Mouse (Mus musculus): ENCODE results near the gene Ttll4. TPM values are rescaled to one million over a fixed set of nuclear protein-coding genes. Genes with fewer than 3 reads are reported as not detected.

Gene Ttll4
- polyA plus RNA-seq, 1 experiment from 2014 or later, result 42.6 TPM

GRCm38 (mm10) chr1:74713859-74714730, 52.5 kb downstream of the Ttll4 start:
- WGBS, result 40% methylated on average over 12 of the region's 12 CpGs
- peak overlapping the region; percentile 85 for H3K27ac ChIP-seq (replicated peaks)
- H3K9me3 ChIP-seq (replicated peaks), result no peaks in the 10 kb centered on the region
- DNase-seq (ENCODE audit: low spot score), result no peak
- peaks cover 22% of the 10 kb centered on the region for H3K27me3 ChIP-seq (ENCODE audit: low read depth, poor library complexity, severe bottlenecking)
- H3K36me3 ChIP-seq, result no peaks in the 10 kb centered on the region
- peaks cover 20% of the 10 kb centered on the region for H3K4me1 ChIP-seq
- H3K4me3 ChIP-seq, result peak overlapping the region; percentile 70

DNA sequence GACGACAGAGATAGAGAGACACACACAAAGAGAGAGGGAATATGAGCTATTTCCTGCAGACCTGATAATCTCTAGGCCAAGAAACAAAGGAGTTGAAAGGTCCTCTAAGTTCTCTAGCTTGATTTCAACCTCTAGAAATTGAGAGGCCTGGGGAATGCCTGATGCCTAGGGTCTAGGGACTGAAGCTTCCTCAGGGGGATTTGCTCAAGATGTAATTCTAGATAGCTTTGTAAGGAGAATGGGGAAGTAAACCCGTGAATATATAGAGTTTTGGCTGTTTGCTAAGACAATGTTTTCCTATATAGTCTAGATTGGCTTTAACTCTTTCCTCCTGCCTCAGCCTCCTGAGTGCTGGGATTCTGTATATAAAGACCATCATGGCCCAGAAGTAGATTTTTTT, 53.4 kb downstream of the Ttll4 start:
- Histone ChIP-seq H3K4me1 (peaks cover 24% of the 10 kb centered on the region), H3K27me3 (ENCODE audit: low read depth, poor library complexity, severe bottlenecking) (peaks cover 22% of the 10 kb centered on the region), H3K9me3 (replicated peaks) (no peaks in the 10 kb centered on the region), H3K27ac (replicated peaks) (no peak overlapping the region), H3K36me3 (no peaks in the 10 kb centered on the region), H3K4me3 (no peak overlapping the region)
- DNase-seq (ENCODE audit: low spot score), result no peak
- 71% methylated on average over 2 of the region's 2 CpGs for WGBS

DNA sequence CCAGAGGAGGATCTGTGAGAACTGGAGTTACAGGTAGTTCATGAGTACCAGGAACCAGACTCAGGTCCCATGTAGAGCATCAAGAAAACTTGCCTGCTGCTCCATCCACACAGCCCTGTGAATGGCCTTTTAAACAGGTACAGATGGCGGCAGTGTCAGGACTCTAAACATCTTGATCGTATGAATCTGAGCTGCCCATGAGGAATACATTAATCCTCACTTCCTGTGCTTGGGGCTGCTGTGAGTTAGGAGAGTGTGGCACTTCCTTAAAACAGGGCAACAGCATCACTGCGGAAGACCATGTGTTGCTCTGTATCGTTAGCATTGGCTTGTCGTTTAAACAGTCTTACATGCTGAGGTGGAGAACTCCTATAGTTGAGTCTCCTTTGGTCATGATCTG, 53.9 kb downstream of the Ttll4 start:
- H3K4me1 ChIP-seq, result peaks cover 24% of the 10 kb centered on the region
- no peak overlapping the region for H3K27ac ChIP-seq (replicated peaks)
- no peaks in the 10 kb centered on the region for H3K9me3 ChIP-seq (replicated peaks)
- no peaks in the 10 kb centered on the region for H3K36me3 ChIP-seq
- H3K4me3 ChIP-seq, result no peak overlapping the region
- H3K27me3 ChIP-seq (ENCODE audit: low read depth, poor library complexity, severe bottlenecking), result peaks cover 22% of the 10 kb centered on the region
- DNase-seq (ENCODE audit: low spot score), result no peak
- 73% methylated on average over 5 of the region's 5 CpGs for WGBS

GRCm38 (mm10) chr1:74715886-74716285, 54.3 kb downstream of the Ttll4 start:
- no peak overlapping the region for H3K4me3 ChIP-seq
- no peak overlapping the region for H3K27ac ChIP-seq (replicated peaks)
- H3K36me3 ChIP-seq, result no peaks in the 10 kb centered on the region
- no peak for DNase-seq (ENCODE audit: low spot score)
- H3K4me1 ChIP-seq, result peaks cover 24% of the 10 kb centered on the region
- peaks cover 22% of the 10 kb centered on the region for H3K27me3 ChIP-seq (ENCODE audit: low read depth, poor library complexity, severe bottlenecking)
- no peaks in the 10 kb centered on the region for H3K9me3 ChIP-seq (replicated peaks)
- 94% methylated on average over 6 of the region's 6 CpGs for WGBS

- Histone ChIP-seq H3K27me3 (ENCODE audit: low read depth, poor library complexity, severe bottlenecking) (peaks cover 22% of the 10 kb centered on the region), H3K27ac (replicated peaks) (no peak overlapping the region), H3K36me3 (no peaks in the 10 kb centered on the region), H3K4me1 (peaks cover 19% of the 10 kb centered on the region), H3K4me3 (no peak overlapping the region), H3K9me3 (replicated peaks) (no peaks in the 10 kb centered on the region)
- no peak for DNase-seq (ENCODE audit: low spot score)
- 89% methylated on average over 8 of the region's 8 CpGs for WGBS
Observed at GRCm38 (mm10) chr1:74718113-74718512, 56.6 kb downstream of the Ttll4 start.

DNA sequence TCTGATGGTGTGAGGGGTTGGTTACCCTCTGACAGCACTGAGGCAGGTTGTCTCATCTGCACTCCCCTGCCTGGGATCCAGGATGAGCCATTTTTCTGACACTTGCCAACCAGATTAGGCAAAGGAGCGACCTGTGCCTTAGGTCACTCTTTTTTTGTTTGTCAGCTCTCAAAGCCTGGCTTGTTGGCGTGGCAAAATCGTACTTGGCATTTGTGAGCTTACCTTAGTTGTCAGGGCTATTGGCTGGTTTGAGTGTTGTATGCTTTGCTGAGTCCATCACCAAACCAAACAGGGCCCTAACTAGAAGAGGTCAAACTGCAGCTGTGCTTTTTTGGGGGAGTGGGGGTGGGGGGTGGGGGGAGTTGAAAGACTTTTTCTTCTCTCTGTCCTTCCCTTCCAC, 57.7 kb downstream of the Ttll4 start:
- 82% methylated on average over 3 of the region's 3 CpGs for WGBS
- no peak overlapping the region for H3K4me3 ChIP-seq
- peaks cover 11% of the 10 kb centered on the region for H3K27me3 ChIP-seq (ENCODE audit: low read depth, poor library complexity, severe bottlenecking)
- H3K9me3 ChIP-seq (replicated peaks), result no peaks in the 10 kb centered on the region
- H3K36me3 ChIP-seq, result no peaks in the 10 kb centered on the region
- no peak for DNase-seq (ENCODE audit: low spot score)
- no peak overlapping the region for H3K27ac ChIP-seq (replicated peaks)
- peaks cover 7% of the 10 kb centered on the region; the same call in 1 of the 2 replicates for H3K4me1 ChIP-seq

GRCm38 (mm10) chr1:74721657-74722056, 60.1 kb downstream of the Ttll4 start:
- DNase-seq (ENCODE audit: low spot score), result no peak
- WGBS, result 78% methylated on average over 6 of the region's 6 CpGs
- H3K27me3 ChIP-seq (ENCODE audit: low read depth, poor library complexity, severe bottlenecking), result no peaks in the 10 kb centered on the region
- H3K9me3 ChIP-seq (replicated peaks), result no peaks in the 10 kb centered on the region
- 0 out of 2 replicates have a peak, but pooled peaks cover 4% of the 10 kb centered on the region for H3K4me1 ChIP-seq
- H3K36me3 ChIP-seq, result no peaks in the 10 kb centered on the region
- H3K27ac ChIP-seq (replicated peaks), result no peak overlapping the region
- no peak overlapping the region for H3K4me3 ChIP-seq

DNA sequence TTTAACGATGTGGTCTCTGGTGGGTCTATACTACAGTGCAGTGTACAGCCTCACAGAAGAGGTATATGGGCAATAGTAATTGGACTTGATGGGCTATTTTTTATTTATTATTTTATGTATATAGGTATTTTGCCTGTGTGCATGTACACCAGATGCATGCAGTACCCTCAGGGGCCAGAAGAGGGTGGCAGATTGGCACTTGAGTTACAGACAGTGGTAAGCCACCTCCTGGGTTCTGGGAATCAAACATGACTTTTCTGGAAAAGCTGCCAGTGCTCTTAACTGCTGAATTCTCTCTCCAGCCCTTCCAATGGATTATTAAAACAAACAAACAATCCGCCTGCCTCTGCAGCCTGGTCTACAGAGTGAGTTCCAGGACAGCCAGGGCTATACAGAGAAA, 62.2 kb downstream of the Ttll4 start:
- DNase-seq (ENCODE audit: low spot score), result peak; percentile 28
- WGBS, result 79% methylated on average over 2 of the region's 2 CpGs
- no peak overlapping the region for H3K27ac ChIP-seq (replicated peaks)

GRCm38 (mm10) chr1:74726114-74726513, 64.6 kb downstream of the Ttll4 start:
- Histone ChIP-seq H3K36me3 (no peaks in the 10 kb centered on the region), H3K27ac (replicated peaks) (no peak overlapping the region), H3K27me3 (ENCODE audit: low read depth, poor library complexity, severe bottlenecking) (no peaks in the 10 kb centered on the region), H3K9me3 (replicated peaks) (no peaks in the 10 kb centered on the region), H3K4me1 (no peaks in the 10 kb centered on the region), H3K4me3 (no peak overlapping the region)
- 89% methylated on average over 5 of the region's 5 CpGs for WGBS
- DNase-seq (ENCODE audit: low spot score), result no peak

More for the DNA sequence above, 62.2 kb downstream of the Ttll4 start:
- Histone ChIP-seq H3K9me3 (replicated peaks) (no peaks in the 10 kb centered on the region), H3K4me3 (no peak overlapping the region), H3K36me3 (no peaks in the 10 kb centered on the region), H3K27me3 (ENCODE audit: low read depth, poor library complexity, severe bottlenecking) (no peaks in the 10 kb centered on the region), H3K4me1 (0 out of 2 replicates have a peak, but pooled peaks cover 4% of the 10 kb centered on the region)

DNA sequence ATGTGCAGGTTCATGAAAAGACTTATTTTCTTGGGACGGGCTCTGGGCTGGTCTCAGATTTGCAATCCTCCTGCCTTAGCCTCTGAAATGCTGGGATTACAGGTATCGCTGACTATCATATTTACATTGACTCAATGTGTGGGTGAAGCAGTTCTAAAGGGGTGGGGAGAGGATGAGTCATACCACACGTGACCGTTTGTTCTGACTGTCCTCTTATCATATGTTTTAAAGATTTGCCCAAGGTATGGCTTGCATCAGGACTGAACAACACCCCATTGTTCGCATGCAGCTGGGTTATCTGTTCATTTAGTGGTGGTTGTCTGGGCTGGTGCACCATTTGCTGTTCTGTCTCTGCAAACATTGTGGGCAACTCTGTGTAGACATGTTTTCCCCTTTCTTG, 65.1 kb downstream of the Ttll4 start:
- no peaks in the 10 kb centered on the region for H3K9me3 ChIP-seq (replicated peaks)
- H3K4me1 ChIP-seq, result no peaks in the 10 kb centered on the region
- no peak for DNase-seq (ENCODE audit: low spot score)
- no peak overlapping the region for H3K27ac ChIP-seq (replicated peaks)
- no peaks in the 10 kb centered on the region for H3K27me3 ChIP-seq (ENCODE audit: low read depth, poor library complexity, severe bottlenecking)
- no peaks in the 10 kb centered on the region for H3K36me3 ChIP-seq
- WGBS, result 88% methylated on average over 5 of the region's 5 CpGs
- H3K4me3 ChIP-seq, result no peak overlapping the region

DNA sequence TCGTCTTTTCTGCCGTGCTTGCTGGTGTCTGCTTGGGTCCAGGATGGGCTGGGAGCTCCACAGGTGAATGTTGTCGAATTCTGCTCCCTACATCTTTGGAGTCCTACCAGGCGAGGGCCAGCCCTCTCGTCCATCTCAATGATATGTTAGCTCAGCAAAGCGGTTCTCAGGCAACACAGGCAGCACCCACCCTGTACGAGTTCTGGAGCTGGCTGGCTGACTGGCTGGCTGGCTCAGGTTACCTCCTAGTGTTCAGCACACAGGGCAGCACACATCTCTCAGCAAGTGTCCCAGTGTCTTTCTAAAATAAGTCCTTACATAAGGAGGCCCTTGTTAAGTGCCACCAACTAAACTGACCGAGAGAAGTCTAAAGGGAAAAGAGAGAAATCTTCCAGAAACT, 66.9 kb downstream of the Ttll4 start:
- WGBS, result 80% methylated on average over 8 of the region's 8 CpGs
- Histone ChIP-seq H3K27me3 (ENCODE audit: low read depth, poor library complexity, severe bottlenecking) (no peaks in the 10 kb centered on the region), H3K9me3 (replicated peaks) (no peaks in the 10 kb centered on the region), H3K4me1 (no peaks in the 10 kb centered on the region), H3K4me3 (no peak overlapping the region), H3K36me3 (no peaks in the 10 kb centered on the region), H3K27ac (replicated peaks) (no peak overlapping the region)
- DNase-seq (ENCODE audit: low spot score), result no peak

DNA sequence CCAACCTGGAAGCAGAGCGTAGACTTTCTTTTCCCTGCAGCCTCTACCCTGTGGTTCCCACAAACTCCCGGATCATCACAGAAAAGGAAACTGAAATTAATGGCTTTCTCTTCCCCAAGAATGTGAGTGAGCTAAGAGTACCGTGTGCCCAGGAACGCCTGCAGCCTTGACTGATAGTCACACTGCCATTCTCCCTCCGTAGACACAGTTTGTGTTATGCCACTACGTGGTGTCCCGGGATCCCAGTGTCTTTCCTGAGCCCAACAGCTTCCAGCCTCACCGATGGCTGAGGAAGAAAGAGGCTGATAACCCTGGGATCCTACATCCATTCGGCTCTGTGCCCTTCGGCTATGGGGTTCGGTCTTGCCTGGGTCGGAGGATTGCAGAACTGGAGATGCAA, 75.4 kb downstream of the Ttll4 start:
- Histone ChIP-seq H3K27ac (replicated peaks) (no peak overlapping the region), H3K9me3 (replicated peaks) (no peaks in the 10 kb centered on the region), H3K4me1 (no peaks in the 10 kb centered on the region), H3K36me3 (no peaks in the 10 kb centered on the region), H3K27me3 (ENCODE audit: low read depth, poor library complexity, severe bottlenecking) (no peaks in the 10 kb centered on the region), H3K4me3 (no peak overlapping the region)
- no peak for DNase-seq (ENCODE audit: low spot score)
- WGBS, result 93% methylated on average over 12 of the region's 12 CpGs

DNA sequence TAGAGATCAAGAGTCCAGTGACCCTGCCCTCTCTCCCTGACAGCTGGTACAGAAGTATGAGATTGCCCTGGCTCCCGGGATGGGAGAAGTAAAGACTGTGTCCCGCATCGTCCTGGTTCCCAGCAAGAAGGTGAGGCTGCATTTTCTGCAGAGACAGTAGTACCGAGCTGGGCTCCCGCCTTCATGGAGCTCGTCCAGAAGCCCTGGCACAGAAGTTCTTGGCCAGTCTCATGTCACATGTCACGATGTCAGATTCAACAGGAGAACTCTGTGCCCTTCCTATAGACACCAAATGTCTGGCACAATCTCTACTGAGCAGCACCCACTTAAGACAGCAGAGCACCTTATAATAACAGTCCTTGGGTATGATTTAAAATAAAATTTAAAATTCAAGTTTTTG, 76.0 kb downstream of the Ttll4 start:
- DNase-seq (ENCODE audit: low spot score), result no peak
- no peak overlapping the region for H3K27ac ChIP-seq (replicated peaks)
- no peaks in the 10 kb centered on the region for H3K27me3 ChIP-seq (ENCODE audit: low read depth, poor library complexity, severe bottlenecking)
- H3K4me1 ChIP-seq, result no peaks in the 10 kb centered on the region
- WGBS, result 89% methylated on average over 7 of the region's 7 CpGs
- H3K4me3 ChIP-seq, result no peak overlapping the region
- no peaks in the 10 kb centered on the region for H3K36me3 ChIP-seq
- no peaks in the 10 kb centered on the region for H3K9me3 ChIP-seq (replicated peaks)

Data from midbrain, embryonic 10.5 days (tissue).